Mouse (Mus musculus) left cerebral cortex, postnatal 25 days (tissue): ENCODE data around the gene Cxcl5. TPM values are rescaled to one million over a fixed set of nuclear protein-coding genes. Genes with fewer than 3 reads are reported as not detected.
"Not testable (repeated sequence)": the region's sequence is repeated elsewhere in the genome, so short reads cannot be mapped to it uniquely, and the experiment has no call there.

Experiments
- DNase-seq, 2 experiments: peaks; one replicate each; pipeline ENCODE4 v3.0.0; 2022; ENCODE audit warnings: low spot score in 2 of 2, mixed read lengths in 1 of 2
- intact Hi-C: fragments of 180-260 bp; cut with DNase I; formaldehyde crosslinking; loops from one replicate; pipeline ENCODE4 v1.15.1; 2025
- microRNA-seq, 2 experiments: library from miRNA; unstranded; fragments of <30 nt; microRNA quantifications; one replicate each; pipeline ENCODE4 v1.2.0; 2022
- total RNA-seq, 2 experiments: library from RNA; stranded (reverse); gene quantifications; 2 replicates each; pipeline ENCODE4 v1.2.3; 2021

Gene Cxcl5
- total RNA-seq, 2 experiments from 2014 or later, result not detected

DNA sequence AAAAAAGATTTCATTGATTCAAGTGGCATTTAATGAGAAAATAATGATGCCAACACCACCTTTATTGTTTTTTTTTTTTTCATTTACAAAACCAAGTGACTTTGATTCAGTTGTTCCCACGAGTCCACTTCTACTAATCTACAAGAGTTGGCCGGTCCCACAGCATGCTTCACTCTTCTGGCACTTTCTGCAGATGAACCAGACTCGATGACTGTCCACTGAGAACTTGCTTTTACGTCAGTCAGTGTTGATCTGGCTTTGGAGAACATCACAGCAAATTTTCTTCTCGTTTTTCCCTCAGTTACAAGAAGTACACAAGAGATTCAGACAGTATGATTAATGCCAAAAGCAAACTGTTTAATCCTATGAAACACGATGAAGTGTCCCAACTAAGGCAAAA lies 19.7 kb downstream of the Cxcl5 start:
- DNase-seq, result no peak
- intact Hi-C loops, result no loop called here

DNA sequence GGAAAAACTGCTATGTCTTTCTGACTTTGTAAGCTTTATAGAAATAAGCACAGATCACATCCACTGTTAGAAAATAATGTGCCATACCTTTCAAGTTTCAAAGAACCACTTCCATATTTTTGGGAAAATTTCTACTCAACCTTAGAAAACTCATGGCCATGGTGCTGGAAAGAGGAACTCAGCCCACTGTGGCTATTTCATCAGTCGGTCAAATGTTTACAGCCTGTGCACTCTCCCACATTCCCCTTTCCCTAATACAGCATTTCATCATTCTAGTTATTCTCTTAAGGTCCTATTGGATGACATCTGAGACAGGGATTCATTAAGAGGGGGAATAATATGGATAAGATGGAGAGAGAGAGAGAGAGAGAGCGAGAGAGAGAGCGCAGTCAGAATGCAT lies 24.5 kb downstream of the Cxcl5 start:
- DNase-seq, result no peak
- intact Hi-C loops, result no loop called here

DNA sequence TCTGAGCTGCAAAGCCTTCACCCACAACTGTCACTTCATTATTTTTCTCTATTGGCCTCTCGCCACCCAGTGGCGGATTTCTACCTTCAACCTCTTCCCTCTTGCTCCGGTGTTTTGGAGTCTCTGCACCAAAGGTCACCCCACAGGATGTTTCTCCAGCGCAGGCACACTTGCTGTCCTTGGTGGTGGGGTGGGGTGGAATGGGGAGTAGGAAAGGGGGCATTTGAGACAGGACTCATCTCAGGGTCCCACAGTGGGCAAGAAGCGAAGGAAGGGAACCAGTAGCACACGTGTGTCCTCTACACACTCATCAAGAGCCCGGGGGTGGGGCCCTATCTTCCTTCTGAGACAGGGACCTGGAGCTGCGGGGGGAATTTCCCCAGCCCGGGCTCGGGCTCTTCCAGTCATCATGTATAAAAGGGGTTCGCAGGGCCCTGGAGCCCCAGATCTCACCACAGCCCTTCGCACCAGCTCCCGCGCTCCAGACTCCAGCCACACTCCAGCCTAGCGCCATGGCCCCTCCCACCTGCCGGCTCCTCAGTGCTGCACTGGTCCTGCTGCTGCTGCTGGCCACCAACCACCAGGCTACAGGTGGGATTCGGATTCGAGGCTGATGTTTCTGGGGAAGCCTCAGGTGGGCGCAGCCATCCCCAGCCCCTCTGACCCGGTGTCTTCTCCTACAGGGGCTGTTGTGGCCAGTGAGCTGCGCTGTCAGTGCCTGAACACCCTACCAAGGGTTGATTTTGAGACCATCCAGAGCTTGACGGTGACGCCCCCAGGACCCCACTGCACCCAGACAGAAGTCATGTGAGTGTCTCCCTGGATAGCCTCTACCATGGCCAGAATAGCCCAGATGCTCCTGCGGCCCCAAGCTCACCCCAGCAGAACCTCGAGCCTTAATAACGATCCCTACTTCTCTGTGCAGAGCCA lies 26.8 kb downstream of the Cxcl5 start, which contains the start of gene Cxcl3:
TSS of gene Cxcl3 (plus strand) at position 445 of the 930 bp plus-strand sequence.
- intact Hi-C loops, result loop anchor here (2.0 kb wide), 1 partner anchor 125 kb away; no protein-coding TSS in a partner anchor
- DNase-seq, result no peak

DNA sequence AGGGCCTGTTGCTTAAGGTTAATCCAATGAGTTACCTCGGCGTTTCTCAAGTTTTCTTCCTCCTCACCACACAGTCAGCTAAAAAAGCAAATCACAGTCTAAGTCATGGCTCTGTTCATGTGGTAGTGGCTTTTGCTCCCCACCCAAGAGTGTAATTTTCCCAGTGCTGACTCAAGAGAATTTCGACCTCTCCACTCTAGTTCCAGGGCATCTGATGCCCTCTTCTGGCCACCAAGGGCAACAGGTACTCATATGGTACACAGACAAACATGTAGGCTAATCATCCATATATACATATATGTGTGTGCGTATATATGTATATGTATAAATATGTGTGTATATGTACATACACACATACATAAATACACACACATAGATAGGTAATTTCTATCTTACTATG lies 29.0 kb downstream of the Cxcl5 start:
- no peak for DNase-seq
- intact Hi-C loops, result no loop called here

GRCm38 (mm10) chr5:90789306-90790073 lies 30.3 kb downstream of the Cxcl5 start:
- DNase-seq, result no peak
- intact Hi-C loops, result no loop called here

- intact Hi-C loops, result no loop called here
- no peak for DNase-seq
These were observed 30.9 kb downstream of the Cxcl5 start for GRCm38 (mm10) chr5:90790074-90790502.

GRCm38 (mm10) chr5:90794195-90794625 lies 35.0 kb downstream of the Cxcl5 start, which contains the start of gene Cxcl15:
Gene Cxcl15 (plus strand): TSS chr5:90794534.
- intact Hi-C loops, result no loop called here
- no peak for DNase-seq

DNA sequence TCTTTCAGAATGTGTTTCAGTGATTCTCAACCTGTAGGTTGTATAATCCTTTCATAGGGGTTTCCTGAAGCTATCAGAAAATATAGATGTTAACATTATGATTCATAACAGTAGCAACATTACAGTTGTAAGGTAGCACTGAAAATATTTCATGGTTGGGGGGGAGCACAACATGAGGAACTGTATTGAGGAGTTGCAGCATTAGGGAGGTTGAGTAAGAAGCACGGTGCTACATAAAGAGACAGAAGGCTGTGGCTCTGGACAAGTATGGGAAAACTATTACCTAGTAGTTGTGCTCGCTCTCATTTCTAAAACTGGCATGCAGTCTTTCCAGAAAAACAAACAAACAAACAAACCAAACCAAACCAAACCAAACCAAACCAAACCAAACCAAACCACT lies 36.2 kb downstream of the Cxcl5 start:
- intact Hi-C loops, DNase-seq: not testable (repeated sequence)

- DNase-seq, result no peak
- intact Hi-C loops, result no loop called here
These were observed 45.4 kb downstream of the Cxcl5 start for GRCm38 (mm10) chr5:90804574-90804973.

GRCm38 (mm10) chr5:90806050-90806449 lies 46.9 kb downstream of the Cxcl5 start:
- DNase-seq, result no peak
- intact Hi-C loops, result no loop called here

DNA sequence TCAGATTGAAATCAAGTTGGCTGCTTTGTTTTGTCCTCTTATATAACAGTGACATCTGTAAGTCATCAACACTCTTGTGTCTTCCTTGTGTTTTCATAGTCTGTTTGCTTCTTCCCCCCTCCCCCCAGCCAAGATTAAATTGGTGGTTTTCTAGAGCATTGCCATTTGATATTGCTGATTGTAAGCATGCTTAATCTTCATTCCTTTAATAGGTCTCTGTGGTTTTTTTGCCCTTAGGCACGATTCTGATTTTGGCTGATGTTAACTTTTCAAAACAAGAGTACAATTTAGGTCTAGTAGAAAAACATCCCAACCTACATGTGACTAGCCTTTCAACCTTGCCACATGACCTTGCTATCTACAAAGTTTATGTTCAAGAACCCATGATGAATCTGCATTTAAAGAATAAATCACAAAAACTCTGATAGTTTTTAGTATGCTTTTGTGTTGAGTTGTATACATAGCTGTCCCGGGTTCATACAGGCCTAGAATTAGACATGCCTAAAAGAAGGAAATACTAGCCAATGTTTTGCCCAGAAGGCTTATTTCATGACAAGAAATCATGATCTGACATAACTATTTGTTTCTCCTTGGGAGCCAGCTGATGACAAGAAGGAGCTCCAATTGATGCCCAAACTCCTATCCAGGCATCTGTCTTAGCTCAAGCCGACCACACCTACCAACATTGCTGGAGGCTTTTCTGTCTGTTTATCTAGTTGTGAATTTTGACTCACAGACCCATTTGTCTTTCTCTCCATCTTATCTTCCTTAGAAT lies 48.2 kb downstream of the Cxcl5 start:
- DNase-seq, result no peak

More for the DNA sequence above, 48.2 kb downstream of the Cxcl5 start:
- intact Hi-C loops, result no loop called here

Small RNA genes lying within 50 kb of the gene (microRNA-seq; reads per million reads assigned to microRNA genes)
- gene Gm24322, result 0 reads per million in 2 experiments

Other genes with a start within 250 kb of the Cxcl5 start
- gene Afm, start 240.4 kb upstream of the Cxcl5 start, total RNA-seq, result not detected
- under 1 TPM in 1 of 2 experiments, not detected in 1; 0.37 TPM for gene 5830473C10Rik, start 198.3 kb upstream of the Cxcl5 start, total RNA-seq
- gene Rassf6, start 118.7 kb upstream of the Cxcl5 start, total RNA-seq, result 1 to 10 TPM in 1 of 2 experiments, under 1 TPM in 1; 0.82 to 1.3 TPM
- gene Ppbp, start 9.2 kb downstream of the Cxcl5 start, total RNA-seq, result under 1 TPM; 0.32 to 0.46 TPM
- 1 to 10 TPM; 2.2 to 5.3 TPM for gene Pf4, start 13.1 kb downstream of the Cxcl5 start, total RNA-seq
- gene Cxcl3, start 26.7 kb downstream of the Cxcl5 start, total RNA-seq, result not detected
- not detected for gene Cxcl15, start 35.2 kb downstream of the Cxcl5 start, total RNA-seq
- gene Cxcl1, start 131.9 kb downstream of the Cxcl5 start, total RNA-seq, result not detected
- not detected for gene Cxcl2, start 144.5 kb downstream of the Cxcl5 start, total RNA-seq
- gene Mthfd2l, start 171.8 kb downstream of the Cxcl5 start, total RNA-seq, result 10 to 100 TPM; 14.2 to 14.6 TPM